Mouse (Mus musculus): ENCODE results near the gene Micall1. TPM values are rescaled to one million over a fixed set of nuclear protein-coding genes. Genes with fewer than 3 reads are reported as not detected.

Gene Micall1
- polyA plus RNA-seq, 1 experiment from 2014 or later, result 10.4 TPM

DNA sequence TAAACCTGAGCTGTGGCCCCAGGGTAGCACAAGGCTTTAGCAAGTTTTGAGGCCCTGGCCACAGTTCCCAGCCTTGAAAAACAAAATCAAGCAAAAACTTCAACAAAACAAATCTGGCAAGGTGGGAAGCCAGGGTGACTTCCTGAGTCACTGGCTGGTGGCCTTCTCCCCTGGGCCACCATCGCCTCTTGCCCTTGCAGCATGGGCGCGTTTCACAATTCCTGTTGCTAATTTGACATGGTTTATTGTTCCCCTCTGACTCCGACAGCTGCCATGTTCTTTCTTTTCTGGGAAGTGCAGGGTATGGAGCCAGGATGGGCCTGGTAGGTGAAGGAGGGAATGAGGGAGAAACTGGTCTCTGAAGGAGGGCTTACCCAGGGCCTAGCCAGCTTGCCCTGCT is 13.4 kb downstream of the Micall1 start:
- Histone ChIP-seq H3K27me3 (ENCODE audit: control insufficient read depth, insufficient read depth, low read length) (no peaks in the 10 kb centered on the region), H3K9me3 (replicated peaks; ENCODE audit: control insufficient read depth, low read length) (no peaks in the 10 kb centered on the region), H3K27ac (ENCODE audit: low read length) (no peak overlapping the region), H3K4me1 (ENCODE audit: control insufficient read depth, insufficient read depth, low read length) (no peaks in the 10 kb centered on the region), H3K4me2 (ENCODE audit: low read depth, low read length) (no peak overlapping the region), H3K4me3 (replicated peaks; ENCODE audit: low read length) (no peak overlapping the region), H3K9ac (ENCODE audit: low read length) (no peak overlapping the region), H3K36me3 (ENCODE audit: control insufficient read depth, insufficient read depth, low read length) (peaks cover 29% of the 10 kb centered on the region)
- WGBS, result 81% methylated on average over 4 of the region's 4 CpGs
- no peak for ATAC-seq (ENCODE audit: insufficient read depth, low FRiP score)

DNA sequence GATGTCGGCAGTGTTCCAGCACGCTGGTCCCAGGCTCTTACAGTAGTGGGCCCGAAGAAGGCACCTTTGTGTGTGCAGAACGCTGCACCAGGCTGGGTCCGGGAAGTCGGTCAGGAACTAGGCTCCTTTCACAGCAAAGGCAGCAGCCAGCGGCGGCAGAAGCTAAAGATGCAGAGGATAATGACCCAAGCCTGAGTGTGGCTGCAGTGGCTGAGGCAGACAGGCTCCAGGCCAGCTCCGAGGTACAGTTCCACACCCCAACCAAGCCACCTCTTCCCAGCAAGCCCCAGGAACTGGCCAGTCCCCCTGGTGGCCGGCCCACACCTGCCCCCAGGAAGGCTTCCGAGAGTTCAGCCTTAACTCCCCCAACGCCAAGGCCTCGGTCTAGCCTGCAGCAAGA is 13.8 kb downstream of the Micall1 start:
- H3K27ac ChIP-seq (ENCODE audit: low read length), result no peak overlapping the region
- H3K9me3 ChIP-seq (replicated peaks; ENCODE audit: control insufficient read depth, low read length), result no peaks in the 10 kb centered on the region
- H3K27me3 ChIP-seq (ENCODE audit: control insufficient read depth, insufficient read depth, low read length), result no peaks in the 10 kb centered on the region
- no peak overlapping the region for H3K4me2 ChIP-seq (ENCODE audit: low read depth, low read length)
- WGBS, result 84% methylated on average over 13 of the region's 13 CpGs
- H3K4me3 ChIP-seq (replicated peaks; ENCODE audit: low read length), result no peak overlapping the region
- no peak for ATAC-seq (ENCODE audit: insufficient read depth, low FRiP score)
- no peak overlapping the region for H3K9ac ChIP-seq (ENCODE audit: low read length)
- peaks cover 33% of the 10 kb centered on the region for H3K36me3 ChIP-seq (ENCODE audit: control insufficient read depth, insufficient read depth, low read length)
- H3K4me1 ChIP-seq (ENCODE audit: control insufficient read depth, insufficient read depth, low read length), result no peaks in the 10 kb centered on the region

DNA sequence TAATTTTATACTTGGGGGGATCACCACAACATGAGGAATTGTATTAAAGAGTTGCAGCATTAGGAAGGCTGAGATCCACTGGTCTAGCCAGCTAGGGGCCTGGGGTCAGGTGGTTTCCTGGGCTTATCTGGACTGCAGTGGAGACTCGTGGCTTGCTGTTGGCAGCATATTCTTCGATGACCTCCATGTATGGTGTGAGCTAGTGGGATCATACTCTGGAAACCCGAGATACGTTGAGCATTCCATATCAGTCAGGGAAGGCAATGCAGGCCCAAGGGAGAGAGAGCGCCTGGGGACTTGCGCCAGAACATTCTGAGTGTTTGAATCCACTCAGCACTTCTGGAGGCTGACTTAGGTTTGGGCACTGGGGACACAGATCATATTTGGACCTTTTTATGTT is 15.1 kb downstream of the Micall1 start:
- Histone ChIP-seq H3K9ac (ENCODE audit: low read length) (no peak overlapping the region), H3K9me3 (replicated peaks; ENCODE audit: control insufficient read depth, low read length) (peaks cover 5% of the 10 kb centered on the region; the same call in 1 of the 2 replicates), H3K27me3 (ENCODE audit: control insufficient read depth, insufficient read depth, low read length) (no peaks in the 10 kb centered on the region), H3K36me3 (ENCODE audit: control insufficient read depth, insufficient read depth, low read length) (peaks cover 36% of the 10 kb centered on the region), H3K4me3 (replicated peaks; ENCODE audit: low read length) (no peak overlapping the region), H3K4me1 (ENCODE audit: control insufficient read depth, insufficient read depth, low read length) (no peaks in the 10 kb centered on the region), H3K27ac (ENCODE audit: low read length) (no peak overlapping the region), H3K4me2 (ENCODE audit: low read depth, low read length) (no peak overlapping the region)
- no peak for ATAC-seq (ENCODE audit: insufficient read depth, low FRiP score)
- 84% methylated on average over 6 of the region's 6 CpGs for WGBS

DNA sequence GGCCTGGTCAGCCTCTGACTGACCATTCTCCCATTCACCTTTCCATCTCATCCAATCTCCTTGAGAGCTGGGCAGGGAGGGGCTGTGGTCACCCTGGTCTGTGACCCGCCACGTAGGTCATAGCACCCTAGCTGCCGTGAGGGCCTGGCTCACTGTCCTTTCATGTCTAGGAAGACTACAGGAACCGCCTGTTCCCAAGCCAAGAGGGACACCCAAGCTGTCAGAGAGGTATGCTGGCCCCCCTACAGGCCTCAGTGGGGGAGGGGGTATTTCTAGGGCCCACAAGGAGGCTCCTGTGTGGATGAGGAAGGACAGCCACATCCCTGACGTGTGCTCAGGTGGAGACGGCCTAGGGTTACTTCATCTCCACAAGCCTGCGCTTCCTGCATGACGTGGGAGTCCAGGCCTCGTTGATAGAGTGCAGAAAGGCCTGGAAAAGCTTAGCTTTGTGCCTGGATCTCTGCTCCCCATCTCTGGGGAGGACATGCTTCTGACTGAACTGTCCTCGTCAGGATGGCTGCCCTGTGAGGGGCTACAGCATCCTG is 15.7 kb downstream of the Micall1 start:
- ATAC-seq (ENCODE audit: insufficient read depth, low FRiP score), result no peak
- no peak overlapping the region for H3K4me3 ChIP-seq (replicated peaks; ENCODE audit: low read length)
- H3K9me3 ChIP-seq (replicated peaks; ENCODE audit: control insufficient read depth, low read length), result peaks cover 5% of the 10 kb centered on the region; the same call in 1 of the 2 replicates
- H3K27me3 ChIP-seq (ENCODE audit: control insufficient read depth, insufficient read depth, low read length), result no peaks in the 10 kb centered on the region
- 82% methylated on average over 10 of the region's 10 CpGs for WGBS
- no peak overlapping the region for H3K4me2 ChIP-seq (ENCODE audit: low read depth, low read length)
- no peak overlapping the region for H3K9ac ChIP-seq (ENCODE audit: low read length)
- no peak overlapping the region for H3K27ac ChIP-seq (ENCODE audit: low read length)
- no peaks in the 10 kb centered on the region for H3K4me1 ChIP-seq (ENCODE audit: control insufficient read depth, insufficient read depth, low read length)
- H3K36me3 ChIP-seq (ENCODE audit: control insufficient read depth, insufficient read depth, low read length), result peaks cover 36% of the 10 kb centered on the region

DNA sequence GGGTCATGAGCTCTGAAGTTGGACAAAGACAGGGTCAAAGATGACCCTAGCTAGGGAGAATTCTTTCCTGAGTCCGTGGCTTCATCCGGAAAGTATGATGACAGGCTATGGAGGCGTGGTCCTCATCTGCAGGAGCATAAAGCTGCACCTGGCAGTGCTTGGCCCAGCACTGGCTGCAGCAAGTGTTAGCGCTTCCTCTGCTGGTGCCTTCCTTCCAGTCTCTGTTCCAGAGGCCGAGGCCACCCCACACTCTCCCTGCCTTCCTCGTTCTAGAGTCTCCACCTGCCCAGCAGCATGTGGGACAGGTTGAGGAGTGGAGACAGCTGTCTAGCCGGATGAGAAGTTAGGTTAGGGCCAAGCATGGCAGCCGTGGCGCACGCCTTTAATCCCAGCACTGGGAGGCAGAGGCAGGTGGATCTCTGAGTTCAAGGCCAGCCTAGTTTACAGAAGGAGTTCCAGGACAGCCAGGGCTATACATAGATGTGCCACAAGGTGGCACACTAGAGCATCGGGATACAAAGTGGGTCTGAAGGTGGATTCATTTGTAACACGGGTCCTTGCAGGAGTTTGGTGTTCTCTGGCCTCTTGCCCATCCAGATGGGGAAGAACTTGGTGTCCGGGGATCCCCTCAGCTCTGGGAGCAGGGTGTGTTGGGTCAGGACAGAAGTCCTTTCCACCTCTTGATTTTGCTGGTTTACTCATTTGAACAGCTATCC is 17.7 kb downstream of the Micall1 start:
- Histone ChIP-seq H3K36me3 (ENCODE audit: control insufficient read depth, insufficient read depth, low read length) (peaks cover 45% of the 10 kb centered on the region), H3K27me3 (ENCODE audit: control insufficient read depth, insufficient read depth, low read length) (no peaks in the 10 kb centered on the region), H3K27ac (ENCODE audit: low read length) (no peak overlapping the region), H3K4me3 (replicated peaks; ENCODE audit: low read length) (no peak overlapping the region), H3K9me3 (replicated peaks; ENCODE audit: control insufficient read depth, low read length) (peaks cover 5% of the 10 kb centered on the region; the same call in 1 of the 2 replicates), H3K4me2 (ENCODE audit: low read depth, low read length) (no peak overlapping the region), H3K9ac (ENCODE audit: low read length) (no peak overlapping the region), H3K4me1 (ENCODE audit: control insufficient read depth, insufficient read depth, low read length) (no peaks in the 10 kb centered on the region)
- ATAC-seq (ENCODE audit: insufficient read depth, low FRiP score), result no peak
- WGBS, result 79% methylated on average over 13 of the region's 13 CpGs

DNA sequence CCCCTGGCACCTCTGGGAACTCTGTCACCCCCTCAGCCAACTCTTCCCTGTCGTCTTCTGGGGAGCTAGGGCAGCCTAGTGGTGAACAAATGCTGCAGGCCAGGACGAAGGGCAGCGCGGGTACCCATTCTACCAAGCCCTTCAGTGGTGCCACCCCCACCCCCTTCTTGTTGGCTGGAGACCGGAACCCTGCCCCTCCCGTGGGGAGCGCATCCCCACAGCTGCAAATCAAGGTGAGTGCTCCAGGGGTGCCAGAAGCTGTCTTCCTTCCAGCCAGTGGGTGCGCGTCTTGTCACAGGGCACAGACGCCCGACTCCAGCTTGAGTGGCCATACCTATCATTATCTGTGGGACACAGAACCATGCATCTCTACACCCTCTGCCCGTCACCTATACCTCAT is 18.4 kb downstream of the Micall1 start:
- H3K9me3 ChIP-seq (replicated peaks; ENCODE audit: control insufficient read depth, low read length), result peaks cover 5% of the 10 kb centered on the region; the same call in 1 of the 2 replicates
- WGBS, result 95% methylated on average over 12 of the region's 12 CpGs
- no peaks in the 10 kb centered on the region for H3K27me3 ChIP-seq (ENCODE audit: control insufficient read depth, insufficient read depth, low read length)
- H3K36me3 ChIP-seq (ENCODE audit: control insufficient read depth, insufficient read depth, low read length), result peaks cover 51% of the 10 kb centered on the region
- no peak for ATAC-seq (ENCODE audit: insufficient read depth, low FRiP score)
- no peak overlapping the region for H3K27ac ChIP-seq (ENCODE audit: low read length)
- H3K4me3 ChIP-seq (replicated peaks; ENCODE audit: low read length), result no peak overlapping the region
- no peaks in the 10 kb centered on the region for H3K4me1 ChIP-seq (ENCODE audit: control insufficient read depth, insufficient read depth, low read length)
- no peak overlapping the region for H3K4me2 ChIP-seq (ENCODE audit: low read depth, low read length)
- H3K9ac ChIP-seq (ENCODE audit: low read length), result no peak overlapping the region

DNA sequence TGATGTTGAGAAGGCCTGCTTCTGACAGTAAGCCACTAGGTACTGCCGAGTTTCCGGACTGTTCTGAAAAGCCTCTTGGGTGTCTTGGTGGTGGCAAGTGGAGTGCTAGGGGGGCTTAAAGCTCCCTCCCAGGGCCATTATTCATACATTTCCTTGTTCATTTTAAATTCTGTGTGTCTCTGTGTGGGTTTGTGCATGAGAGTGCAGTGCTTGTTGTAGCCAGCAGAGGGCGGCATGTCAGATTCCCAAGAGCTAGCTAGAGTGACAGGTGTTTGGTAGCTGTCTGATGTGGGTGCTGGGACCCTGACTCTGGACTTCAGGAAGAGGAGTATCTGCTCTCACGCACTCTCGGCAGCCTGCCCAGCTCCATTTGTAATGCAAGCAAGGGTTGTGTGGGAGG is 19.5 kb downstream of the Micall1 start:
- ATAC-seq (ENCODE audit: insufficient read depth, low FRiP score), result no peak
- Histone ChIP-seq H3K9me3 (replicated peaks; ENCODE audit: control insufficient read depth, low read length) (peaks cover 5% of the 10 kb centered on the region; the same call in 1 of the 2 replicates), H3K4me3 (replicated peaks; ENCODE audit: low read length) (no peak overlapping the region), H3K9ac (ENCODE audit: low read length) (no peak overlapping the region), H3K36me3 (ENCODE audit: control insufficient read depth, insufficient read depth, low read length) (peaks cover 49% of the 10 kb centered on the region), H3K4me2 (ENCODE audit: low read depth, low read length) (no peak overlapping the region), H3K27ac (ENCODE audit: low read length) (no peak overlapping the region), H3K27me3 (ENCODE audit: control insufficient read depth, insufficient read depth, low read length) (no peaks in the 10 kb centered on the region), H3K4me1 (ENCODE audit: control insufficient read depth, insufficient read depth, low read length) (no peaks in the 10 kb centered on the region)
- WGBS, result 93% methylated on average over 5 of the region's 5 CpGs

DNA sequence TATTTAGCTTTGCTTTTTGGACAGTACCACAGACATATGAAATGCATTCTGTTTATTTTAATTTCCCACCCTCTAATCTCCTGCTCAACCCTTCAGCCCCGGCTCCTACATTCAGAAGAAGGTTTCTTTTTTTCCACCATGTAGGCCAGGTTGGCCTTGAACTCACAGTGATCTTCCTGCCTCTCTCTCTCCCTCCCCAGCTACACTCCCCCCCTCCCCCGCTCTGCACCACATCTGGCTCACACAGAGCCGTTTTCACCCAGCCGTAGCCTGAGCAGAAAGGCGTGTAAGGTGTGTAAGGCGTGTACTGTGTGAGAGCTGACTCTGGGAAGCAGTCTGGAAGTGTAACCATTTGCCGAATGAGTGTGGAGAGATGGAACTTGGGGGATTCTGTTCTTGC is 20.6 kb downstream of the Micall1 start:
- Histone ChIP-seq H3K27ac (ENCODE audit: low read length) (no peak overlapping the region), H3K4me3 (replicated peaks; ENCODE audit: low read length) (no peak overlapping the region), H3K9ac (ENCODE audit: low read length) (no peak overlapping the region), H3K4me2 (ENCODE audit: low read depth, low read length) (no peak overlapping the region), H3K36me3 (ENCODE audit: control insufficient read depth, insufficient read depth, low read length) (peaks cover 49% of the 10 kb centered on the region), H3K9me3 (replicated peaks; ENCODE audit: control insufficient read depth, low read length) (peaks cover 5% of the 10 kb centered on the region; the same call in 1 of the 2 replicates), H3K27me3 (ENCODE audit: control insufficient read depth, insufficient read depth, low read length) (no peaks in the 10 kb centered on the region), H3K4me1 (ENCODE audit: control insufficient read depth, insufficient read depth, low read length) (no peaks in the 10 kb centered on the region)
- no peak for ATAC-seq (ENCODE audit: insufficient read depth, low FRiP score)
- 73% methylated on average over 7 of the region's 7 CpGs for WGBS

DNA sequence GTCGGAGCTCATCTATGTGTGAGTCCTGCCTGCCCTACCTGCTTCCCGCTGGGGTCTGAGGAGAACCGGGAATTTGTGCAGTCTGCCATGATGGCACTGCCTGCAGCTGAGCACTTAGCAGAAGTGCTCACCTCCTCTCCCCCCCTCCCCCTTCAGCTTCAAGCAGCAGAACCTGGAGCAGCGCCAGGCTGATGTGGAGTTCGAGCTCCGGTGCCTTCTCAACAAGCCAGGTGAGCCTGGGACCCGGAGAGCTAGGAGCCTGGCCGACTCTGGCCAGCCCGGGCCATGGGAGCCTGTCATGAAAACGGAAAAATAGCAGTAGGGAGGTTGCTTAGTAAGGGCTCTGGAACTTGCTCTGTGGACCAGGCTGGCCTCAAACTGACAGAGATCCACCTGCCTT is 22.1 kb downstream of the Micall1 start:
- no peak for ATAC-seq (ENCODE audit: insufficient read depth, low FRiP score)
- Histone ChIP-seq H3K27me3 (ENCODE audit: control insufficient read depth, insufficient read depth, low read length) (no peaks in the 10 kb centered on the region), H3K4me3 (replicated peaks; ENCODE audit: low read length) (no peak overlapping the region), H3K9me3 (replicated peaks; ENCODE audit: control insufficient read depth, low read length) (peaks cover 5% of the 10 kb centered on the region; the same call in 1 of the 2 replicates), H3K4me1 (ENCODE audit: control insufficient read depth, insufficient read depth, low read length) (no peaks in the 10 kb centered on the region), H3K9ac (ENCODE audit: low read length) (no peak overlapping the region), H3K27ac (ENCODE audit: low read length) (no peak overlapping the region), H3K36me3 (ENCODE audit: control insufficient read depth, insufficient read depth, low read length) (peaks cover 38% of the 10 kb centered on the region), H3K4me2 (ENCODE audit: low read depth, low read length) (no peak overlapping the region)
- WGBS, result 76% methylated on average over 10 of the region's 10 CpGs

All from stomach, embryonic 16.5 days (tissue).